Mouse (Mus musculus): Measurements from ENCODE around the gene Nmrk1. TPM values are rescaled to one million over a fixed set of nuclear protein-coding genes. Genes with fewer than 3 reads are reported as not detected.
A peak's percentile ranks its signal among the peaks of the same experiment; 100 is the strongest.

Gene Nmrk1
- polyA plus RNA-seq, 1 experiment, result 4.0 TPM

GRCm38 (mm10) chr19:18589276-18589675 is 42.5 kb upstream of the Nmrk1 start:
- DNase-seq (ENCODE audit: low read depth in 1 of 2, low spot score in 2 of 2), result no peak
- H3K27ac ChIP-seq (ENCODE audit: insufficient read depth, low read length), result no peak overlapping the region
- WGBS, result 96% methylated on average over 8 of the region's 8 CpGs
- H3K27me3 ChIP-seq (ENCODE audit: control insufficient read depth, insufficient read depth, low read length), result no peaks in the 10 kb centered on the region
- no peak overlapping the region for H3K4me3 ChIP-seq (ENCODE audit: extremely low read depth, insufficient read depth, insufficient read length)
- no peak for TF ChIP-seq POLR2A (IDR thresholded peaks at IDR 0.05; ENCODE audit: low read depth, low read length)
- H3K4me1 ChIP-seq (ENCODE audit: control insufficient read depth, insufficient read depth, insufficient read length), result peaks cover 4% of the 10 kb centered on the region; the same call in 1 of the 2 replicates
- H3K36me3 ChIP-seq (ENCODE audit: control insufficient read depth, insufficient read depth, low read length), result peaks cover 27% of the 10 kb centered on the region

GRCm38 (mm10) chr19:18590234-18590633 is 41.5 kb upstream of the Nmrk1 start:
- peaks cover 24% of the 10 kb centered on the region for H3K36me3 ChIP-seq (ENCODE audit: control insufficient read depth, insufficient read depth, low read length)
- 96% methylated on average over 5 of the region's 5 CpGs for WGBS
- no peak overlapping the region for H3K4me3 ChIP-seq (ENCODE audit: extremely low read depth, insufficient read depth, insufficient read length)

GRCm38 (mm10) chr19:18590942-18591354 is 40.8 kb upstream of the Nmrk1 start:
- TF ChIP-seq CTCF (IDR thresholded peaks at IDR 0.05; ENCODE audit: extremely low read depth, insufficient read depth, insufficient read length, insufficient replicate concordance), result no peak
- no peak for TF ChIP-seq POLR2A (IDR thresholded peaks at IDR 0.05; ENCODE audit: low read depth, low read length)
- Histone ChIP-seq H3K4me1 (ENCODE audit: control insufficient read depth, insufficient read depth, insufficient read length) (peaks cover 4% of the 10 kb centered on the region; the same call in 1 of the 2 replicates), H3K27me3 (ENCODE audit: control insufficient read depth, insufficient read depth, low read length) (no peaks in the 10 kb centered on the region), H3K4me3 (ENCODE audit: extremely low read depth, insufficient read depth, insufficient read length) (no peak overlapping the region), H3K27ac (ENCODE audit: insufficient read depth, low read length) (0 out of 2 replicates have a peak overlapping the region, but pooled peaks have one; percentile 11), H3K36me3 (ENCODE audit: control insufficient read depth, insufficient read depth, low read length) (peaks cover 22% of the 10 kb centered on the region)
- 24% methylated on average over 5 of the region's 5 CpGs for WGBS
- no peak for DNase-seq (ENCODE audit: low read depth in 1 of 2, low spot score in 2 of 2)

More at GRCm38 (mm10) chr19:18590234-18590633, 41.5 kb upstream of the Nmrk1 start:
- no peak overlapping the region for H3K27ac ChIP-seq (ENCODE audit: insufficient read depth, low read length)
- no peak for DNase-seq (ENCODE audit: low read depth in 1 of 2, low spot score in 2 of 2)
- TF ChIP-seq POLR2A (IDR thresholded peaks at IDR 0.05; ENCODE audit: low read depth, low read length) (no peak), CTCF (IDR thresholded peaks at IDR 0.05; ENCODE audit: extremely low read depth, insufficient read depth, insufficient read length, insufficient replicate concordance) (no peak)
- H3K27me3 ChIP-seq (ENCODE audit: control insufficient read depth, insufficient read depth, low read length), result no peaks in the 10 kb centered on the region
- peaks cover 4% of the 10 kb centered on the region; the same call in 1 of the 2 replicates for H3K4me1 ChIP-seq (ENCODE audit: control insufficient read depth, insufficient read depth, insufficient read length)

GRCm38 (mm10) chr19:18592919-18593318 is 38.8 kb upstream of the Nmrk1 start:
- Histone ChIP-seq H3K27me3 (ENCODE audit: control insufficient read depth, insufficient read depth, low read length) (no peaks in the 10 kb centered on the region), H3K4me1 (ENCODE audit: control insufficient read depth, insufficient read depth, insufficient read length) (peaks cover 4% of the 10 kb centered on the region; the same call in 1 of the 2 replicates), H3K4me3 (ENCODE audit: extremely low read depth, insufficient read depth, insufficient read length) (no peak overlapping the region), H3K27ac (ENCODE audit: insufficient read depth, low read length) (no peak overlapping the region), H3K36me3 (ENCODE audit: control insufficient read depth, insufficient read depth, low read length) (peaks cover 12% of the 10 kb centered on the region)
- 92% methylated on average over 6 of the region's 6 CpGs for WGBS
- no peak for DNase-seq (ENCODE audit: low read depth in 1 of 2, low spot score in 2 of 2)
- TF ChIP-seq POLR2A (IDR thresholded peaks at IDR 0.05; ENCODE audit: low read depth, low read length) (no peak), CTCF (IDR thresholded peaks at IDR 0.05; ENCODE audit: extremely low read depth, insufficient read depth, insufficient read length, insufficient replicate concordance) (no peak)

- Histone ChIP-seq H3K4me1 (ENCODE audit: control insufficient read depth, insufficient read depth, insufficient read length) (peaks cover 4% of the 10 kb centered on the region; the same call in 1 of the 2 replicates), H3K27ac (ENCODE audit: insufficient read depth, low read length) (no peak overlapping the region), H3K36me3 (ENCODE audit: control insufficient read depth, insufficient read depth, low read length) (peaks cover 12% of the 10 kb centered on the region), H3K4me3 (ENCODE audit: extremely low read depth, insufficient read depth, insufficient read length) (no peak overlapping the region), H3K27me3 (ENCODE audit: control insufficient read depth, insufficient read depth, low read length) (no peaks in the 10 kb centered on the region)
- no peak for DNase-seq (ENCODE audit: low read depth in 1 of 2, low spot score in 2 of 2)
- no peak for TF ChIP-seq POLR2A (IDR thresholded peaks at IDR 0.05; ENCODE audit: low read depth, low read length)
- TF ChIP-seq CTCF (IDR thresholded peaks at IDR 0.05; ENCODE audit: extremely low read depth, insufficient read depth, insufficient read length, insufficient replicate concordance), result no peak
- WGBS, result 84% methylated on average over 10 of the region's 10 CpGs
Observed at GRCm38 (mm10) chr19:18593722-18594121, 38.0 kb upstream of the Nmrk1 start.

GRCm38 (mm10) chr19:18596876-18597275 is 34.9 kb upstream of the Nmrk1 start:
- Histone ChIP-seq H3K4me3 (ENCODE audit: extremely low read depth, insufficient read depth, insufficient read length) (no peak overlapping the region), H3K4me1 (ENCODE audit: control insufficient read depth, insufficient read depth, insufficient read length) (no peaks in the 10 kb centered on the region), H3K27me3 (ENCODE audit: control insufficient read depth, insufficient read depth, low read length) (no peaks in the 10 kb centered on the region), H3K27ac (ENCODE audit: insufficient read depth, low read length) (no peak overlapping the region), H3K36me3 (ENCODE audit: control insufficient read depth, insufficient read depth, low read length) (peaks cover 4% of the 10 kb centered on the region)
- DNase-seq (ENCODE audit: low read depth in 1 of 2, low spot score in 2 of 2), result no peak
- 84% methylated on average over 5 of the region's 5 CpGs for WGBS
- TF ChIP-seq CTCF (IDR thresholded peaks at IDR 0.05; ENCODE audit: extremely low read depth, insufficient read depth, insufficient read length, insufficient replicate concordance) (no peak), POLR2A (IDR thresholded peaks at IDR 0.05; ENCODE audit: low read depth, low read length) (no peak)

GRCm38 (mm10) chr19:18597772-18598171 is 34.0 kb upstream of the Nmrk1 start:
- no peaks in the 10 kb centered on the region for H3K27me3 ChIP-seq (ENCODE audit: control insufficient read depth, insufficient read depth, low read length)
- no peak for TF ChIP-seq POLR2A (IDR thresholded peaks at IDR 0.05; ENCODE audit: low read depth, low read length)
- TF ChIP-seq CTCF (IDR thresholded peaks at IDR 0.05; ENCODE audit: extremely low read depth, insufficient read depth, insufficient read length, insufficient replicate concordance), result no peak
- 81% methylated on average over 6 of the region's 6 CpGs for WGBS
- DNase-seq (ENCODE audit: low read depth in 1 of 2, low spot score in 2 of 2), result no peak
- peaks cover 6% of the 10 kb centered on the region; the same call in 1 of the 2 replicates for H3K36me3 ChIP-seq (ENCODE audit: control insufficient read depth, insufficient read depth, low read length)
- no peak overlapping the region for H3K27ac ChIP-seq (ENCODE audit: insufficient read depth, low read length)
- H3K4me3 ChIP-seq (ENCODE audit: extremely low read depth, insufficient read depth, insufficient read length), result no peak overlapping the region
- H3K4me1 ChIP-seq (ENCODE audit: control insufficient read depth, insufficient read depth, insufficient read length), result no peaks in the 10 kb centered on the region

Data from spleen, adult 2 months (tissue).